Mouse (Mus musculus): ENCODE data around the gene Taf8.

GRCm38 (mm10) chr17:47524055-47524454 lies 22.0 kb upstream of the Taf8 start:
- no peak for TF ChIP-seq POLR2A (IDR thresholded peaks at IDR 0.05; ENCODE audit: borderline replicate concordance, extremely low read depth, low read depth, low read length)
- TF ChIP-seq CTCF (IDR thresholded peaks at IDR 0.05; ENCODE audit: insufficient read depth, low read length), result no peak
